Mouse (Mus musculus) hindbrain, embryonic 13.5 days (tissue): Measurements from ENCODE around the gene Rasgef1a. TPM values are rescaled to one million over a fixed set of nuclear protein-coding genes. Genes with fewer than 3 reads are reported as not detected.

Experiments used
- ATAC-seq: fragments of 200-750 bp; cut with Nextera tagmentation; 2 replicates; pipeline ENCODE4 v1.8.0; 2017; ENCODE audit warnings: moderate TSS enrichment; ENCODE audit not compliant: low FRiP score
- H3K27ac ChIP-seq: fragments of 300-500 bp; sonication (generic); 2 replicates; pipeline ENCODE4 v1.5.1; 2015; ENCODE audit warnings: inconsistent platforms, mild to moderate bottlenecking, moderate library complexity
- H3K27me3 ChIP-seq: fragments of 300-500 bp; sonication (generic); 2 replicates; pipeline ENCODE4 v1.6.1; 2015; ENCODE audit warnings: mild to moderate bottlenecking, inconsistent platforms
- H3K36me3 ChIP-seq: fragments of 300-500 bp; sonication (generic); 2 replicates; pipeline ENCODE4 v1.6.1; 2015; ENCODE audit warnings: mild to moderate bottlenecking, inconsistent platforms
- H3K4me1 ChIP-seq: fragments of 300-500 bp; sonication (generic); replicated peaks from 2 replicates; pipeline ENCODE4 v1.6.1; 2015; ENCODE audit warnings: inconsistent platforms
- H3K4me2 ChIP-seq: fragments of 300-500 bp; sonication (generic); 2 replicates; pipeline ENCODE4 v1.6.1; 2015; ENCODE audit warnings: inconsistent platforms, mild to moderate bottlenecking, moderate library complexity
- H3K4me3 ChIP-seq: fragments of 300-500 bp; sonication (generic); 2 replicates; pipeline ENCODE4 v1.5.1; 2015; ENCODE audit warnings: mild to moderate bottlenecking, inconsistent platforms
- H3K9ac ChIP-seq: fragments of 300-500 bp; sonication (generic); 2 replicates; pipeline ENCODE4 v1.6.1; 2015; ENCODE audit warnings: mild to moderate bottlenecking, inconsistent platforms
- H3K9me3 ChIP-seq: fragments of 300-500 bp; sonication (generic); 2 replicates; pipeline ENCODE4 v1.6.1; 2016; ENCODE audit warnings: inconsistent platforms
- WGBS: fragments of 180-500 bp; shearing (Covaris S2); methylation state at CpG from one replicate; pipeline ENCODE4 v1.1.7; 2015; 5-methylcytosine and 5-hydroxymethylcytosine counted together
- polyA plus RNA-seq: library from polyadenylated mRNA; unstranded; fragments of >200 nt; fragmentation: Nextera tagmentation; extraction: Ambion mirVana; gene quantifications from 2 replicates; pipeline ENCODE4 v1.2.1, GENCODE M21; 2015

The Rasgef1a gene
- polyA plus RNA-seq, 1 experiment from 2014 or later = 0.90 TPM

- Histone ChIP-seq H3K9ac (no peak overlapping the region), H3K4me2 (no peak overlapping the region), H3K9me3 (no peaks in the 10 kb centered on the region), H3K4me3 (no peak overlapping the region), H3K27me3 (0 out of 2 replicates have a peak, but pooled peaks cover 2% of the 10 kb centered on the region), H3K36me3 (no peaks in the 10 kb centered on the region), H3K4me1 (peaks cover 31% of the 10 kb centered on the region), H3K27ac (no peak overlapping the region)
- no peak for ATAC-seq
- 66% methylated on average over 10 of the region's 10 CpGs for WGBS
Measured at GRCm38 (mm10) chr6:118078751-118079150, 67.5 kb downstream of the Rasgef1a start.

- H3K9ac ChIP-seq = no peak overlapping the region
- H3K27ac ChIP-seq = no peak overlapping the region
- H3K4me2 ChIP-seq = no peak overlapping the region
- H3K27me3 ChIP-seq = 0 out of 2 replicates have a peak, but pooled peaks cover 2% of the 10 kb centered on the region
- H3K9me3 ChIP-seq = no peaks in the 10 kb centered on the region
- WGBS = 66% methylated on average over 3 of the region's 3 CpGs
- H3K4me1 ChIP-seq = peaks cover 26% of the 10 kb centered on the region
- ATAC-seq = 0 out of 2 replicates have a peak, but pooled peaks have one; percentile 8
- H3K36me3 ChIP-seq = no peaks in the 10 kb centered on the region
- H3K4me3 ChIP-seq = no peak overlapping the region
Measured at GRCm38 (mm10) chr6:118079292-118079691, 68.1 kb downstream of the Rasgef1a start.

DNA sequence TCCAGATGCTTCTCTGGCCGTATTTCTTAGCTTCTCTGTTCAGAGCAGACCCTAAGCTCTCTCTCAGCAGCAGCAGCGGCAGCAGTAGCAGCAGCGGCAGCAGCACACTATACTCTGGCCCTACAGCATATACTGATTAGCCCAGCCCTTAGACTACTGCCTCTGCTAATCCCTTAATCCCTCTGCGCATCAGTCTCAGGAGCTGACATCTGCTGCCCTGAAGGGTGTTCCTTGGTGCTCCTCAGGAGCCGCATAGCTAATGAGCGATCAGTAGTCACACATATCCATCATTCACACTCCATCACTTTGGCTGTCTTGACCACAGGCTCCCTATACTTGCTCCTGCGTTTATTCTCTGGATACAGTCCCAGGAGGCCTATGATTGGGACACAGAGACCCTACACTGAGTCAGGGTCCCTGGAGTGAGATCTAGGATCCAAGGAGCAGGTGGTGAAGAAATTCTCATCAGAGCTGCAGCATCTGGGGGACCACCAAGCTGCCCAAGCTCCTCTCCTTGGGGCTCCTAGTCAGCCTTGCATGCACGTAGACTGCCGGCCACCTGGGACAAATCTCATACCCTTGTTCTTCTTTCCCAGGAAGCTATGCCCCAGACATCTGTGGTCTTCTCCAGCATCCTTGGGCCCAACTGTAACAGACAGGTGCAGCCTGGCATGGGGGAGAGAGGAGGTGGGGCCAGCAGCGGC, 68.7 kb downstream of the Rasgef1a start:
- Histone ChIP-seq H3K36me3 (no peaks in the 10 kb centered on the region), H3K27ac (no peak overlapping the region), H3K9me3 (no peaks in the 10 kb centered on the region), H3K4me1 (peaks cover 22% of the 10 kb centered on the region), H3K4me3 (no peak overlapping the region), H3K9ac (no peak overlapping the region), H3K27me3 (0 out of 2 replicates have a peak, but pooled peaks cover 2% of the 10 kb centered on the region), H3K4me2 (no peak overlapping the region)
- ATAC-seq = peak; percentile 45; the same call in 1 of the 2 replicates
- 56% methylated on average over 10 of the region's 10 CpGs for WGBS

- no peaks in the 10 kb centered on the region for H3K36me3 ChIP-seq
- H3K9ac ChIP-seq = no peak overlapping the region
- no peak overlapping the region for H3K4me3 ChIP-seq
- H3K27me3 ChIP-seq = 0 out of 2 replicates have a peak, but pooled peaks cover 2% of the 10 kb centered on the region
- peaks cover 22% of the 10 kb centered on the region for H3K4me1 ChIP-seq
- H3K9me3 ChIP-seq = no peaks in the 10 kb centered on the region
- H3K27ac ChIP-seq = no peak overlapping the region
- no peak overlapping the region for H3K4me2 ChIP-seq
- ATAC-seq = no peak
- 94% methylated on average over 4 of the region's 4 CpGs for WGBS
Measured at GRCm38 (mm10) chr6:118080711-118081110, 69.5 kb downstream of the Rasgef1a start.

DNA sequence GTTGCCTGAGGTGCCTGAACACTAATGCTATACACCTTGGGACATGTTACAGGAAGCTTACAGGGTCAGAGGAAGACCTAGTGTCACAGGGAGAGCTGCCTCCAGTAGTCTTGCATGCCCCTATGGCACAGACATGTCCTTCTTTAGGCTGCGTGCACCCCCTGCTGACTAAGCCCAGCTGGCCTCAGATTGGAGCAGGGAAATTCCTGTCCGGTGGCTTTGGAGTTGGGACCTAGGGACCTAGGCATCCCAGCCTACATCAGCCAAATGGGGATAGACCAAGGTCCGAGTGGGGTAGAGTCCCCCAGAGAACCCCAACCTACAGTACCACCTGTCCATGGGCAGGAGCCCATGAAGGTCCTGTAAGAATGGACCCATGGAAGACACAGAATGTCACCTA, 71.1 kb downstream of the Rasgef1a start:
- no peaks in the 10 kb centered on the region for H3K36me3 ChIP-seq
- no peaks in the 10 kb centered on the region for H3K27me3 ChIP-seq
- peaks cover 13% of the 10 kb centered on the region for H3K4me1 ChIP-seq
- H3K4me2 ChIP-seq = no peak overlapping the region
- no peak overlapping the region for H3K9ac ChIP-seq
- H3K4me3 ChIP-seq = no peak overlapping the region
- H3K27ac ChIP-seq = no peak overlapping the region
- 81% methylated on average over 3 of the region's 3 CpGs for WGBS
- ATAC-seq = no peak
- no peaks in the 10 kb centered on the region for H3K9me3 ChIP-seq

DNA sequence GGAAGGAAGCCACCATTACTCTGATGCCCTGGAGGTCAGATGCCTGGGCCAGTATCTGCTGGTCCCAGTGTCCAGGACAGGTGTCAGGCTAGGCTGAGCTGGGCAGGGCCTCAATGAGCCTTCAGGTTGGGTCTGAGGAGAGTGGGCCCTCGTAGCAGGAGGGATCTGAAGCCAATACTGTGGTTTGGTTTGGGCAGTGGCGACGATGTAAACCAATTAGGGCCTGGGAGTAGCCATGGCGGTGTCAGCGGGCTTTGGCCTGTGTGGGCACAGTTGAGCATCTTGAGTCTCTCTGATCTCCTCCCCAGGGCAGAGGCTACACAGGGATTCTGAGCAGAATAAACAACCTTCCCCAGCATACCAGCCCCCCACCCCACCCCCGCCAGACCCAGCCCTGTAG, 72.4 kb downstream of the Rasgef1a start:
- Histone ChIP-seq H3K27ac (no peak overlapping the region), H3K36me3 (no peaks in the 10 kb centered on the region), H3K27me3 (no peaks in the 10 kb centered on the region), H3K9ac (no peak overlapping the region), H3K4me2 (no peak overlapping the region), H3K4me3 (no peak overlapping the region), H3K9me3 (no peaks in the 10 kb centered on the region), H3K4me1 (peaks cover 13% of the 10 kb centered on the region)
- WGBS = 77% methylated on average over 6 of the region's 6 CpGs
- no peak for ATAC-seq

- no peaks in the 10 kb centered on the region for H3K36me3 ChIP-seq
- no peak overlapping the region for H3K9ac ChIP-seq
- 88% methylated on average over 8 of the region's 8 CpGs for WGBS
- peaks cover 10% of the 10 kb centered on the region for H3K4me1 ChIP-seq
- H3K4me2 ChIP-seq = no peak overlapping the region
- H3K27ac ChIP-seq = no peak overlapping the region
- H3K27me3 ChIP-seq = no peaks in the 10 kb centered on the region
- ATAC-seq = no peak
- H3K9me3 ChIP-seq = no peaks in the 10 kb centered on the region
- H3K4me3 ChIP-seq = no peak overlapping the region
Measured at GRCm38 (mm10) chr6:118084596-118084995, 73.4 kb downstream of the Rasgef1a start.

DNA sequence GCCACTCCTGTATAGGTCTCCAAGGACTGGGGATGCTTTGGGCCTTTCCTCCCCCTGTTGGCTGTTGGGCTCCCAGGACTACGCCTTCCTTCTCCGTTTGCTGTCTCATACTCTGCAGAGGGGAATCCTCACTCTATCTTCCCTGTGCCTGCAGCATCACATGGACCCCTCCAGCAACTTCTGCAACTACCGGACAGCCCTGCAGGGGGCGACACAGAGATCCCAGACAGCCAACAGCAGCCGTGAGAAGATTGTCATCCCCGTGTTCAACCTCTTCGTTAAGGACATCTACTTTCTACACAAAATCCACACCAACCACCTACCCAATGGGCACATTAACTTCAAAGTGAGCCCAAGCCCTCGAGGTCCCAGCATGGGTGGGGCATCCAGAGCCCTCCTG, 76.7 kb downstream of the Rasgef1a start:
- Histone ChIP-seq H3K9me3 (no peaks in the 10 kb centered on the region), H3K27ac (no peak overlapping the region), H3K4me1 (no peaks in the 10 kb centered on the region), H3K4me3 (no peak overlapping the region), H3K9ac (no peak overlapping the region), H3K36me3 (no peaks in the 10 kb centered on the region), H3K4me2 (no peak overlapping the region), H3K27me3 (no peaks in the 10 kb centered on the region)
- no peak for ATAC-seq
- 54% methylated on average over 8 of the region's 8 CpGs for WGBS

GRCm38 (mm10) chr6:118088750-118089440, 77.7 kb downstream of the Rasgef1a start:
- no peaks in the 10 kb centered on the region for H3K36me3 ChIP-seq
- ATAC-seq = no peak
- no peaks in the 10 kb centered on the region for H3K4me1 ChIP-seq
- H3K4me3 ChIP-seq = no peak overlapping the region
- no peak overlapping the region for H3K4me2 ChIP-seq
- no peak overlapping the region for H3K9ac ChIP-seq
- WGBS = 78% methylated on average over 17 of the region's 17 CpGs
- H3K27me3 ChIP-seq = no peaks in the 10 kb centered on the region
- no peak overlapping the region for H3K27ac ChIP-seq
- H3K9me3 ChIP-seq = no peaks in the 10 kb centered on the region

DNA sequence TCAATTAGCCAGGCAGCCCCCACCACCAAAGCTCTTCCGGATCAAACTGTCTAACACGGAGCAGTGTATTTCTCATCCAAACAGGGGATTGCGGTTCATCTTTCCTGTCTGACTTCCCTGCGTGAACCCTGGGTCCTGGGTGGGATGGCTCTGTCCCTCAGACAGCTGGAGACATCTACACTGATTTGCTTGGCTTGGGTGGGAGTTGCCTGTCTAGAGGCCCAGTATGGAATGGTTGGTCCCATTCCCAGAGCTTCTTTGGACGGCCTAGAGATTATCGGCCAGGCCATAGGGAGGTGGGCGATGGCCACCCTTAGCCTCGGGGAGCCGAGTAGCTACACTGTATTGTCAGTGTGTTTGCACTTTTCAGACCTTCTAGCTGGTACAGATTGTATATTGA, 79.6 kb downstream of the Rasgef1a start:
- Histone ChIP-seq H3K9me3 (no peaks in the 10 kb centered on the region), H3K9ac (no peak overlapping the region), H3K27me3 (no peaks in the 10 kb centered on the region), H3K27ac (no peak overlapping the region), H3K4me3 (no peak overlapping the region), H3K36me3 (no peaks in the 10 kb centered on the region), H3K4me2 (no peak overlapping the region), H3K4me1 (no peaks in the 10 kb centered on the region)
- 86% methylated on average over 9 of the region's 9 CpGs for WGBS
- ATAC-seq = no peak

- Histone ChIP-seq H3K27me3 (no peaks in the 10 kb centered on the region), H3K27ac (no peak overlapping the region), H3K4me2 (no peak overlapping the region), H3K9ac (no peak overlapping the region), H3K4me3 (no peak overlapping the region), H3K4me1 (no peaks in the 10 kb centered on the region), H3K9me3 (no peaks in the 10 kb centered on the region), H3K36me3 (no peaks in the 10 kb centered on the region)
- ATAC-seq = no peak
- 88% methylated on average over 8 of the region's 8 CpGs for WGBS
Measured at GRCm38 (mm10) chr6:118097765-118098365, 86.6 kb downstream of the Rasgef1a start.

DNA sequence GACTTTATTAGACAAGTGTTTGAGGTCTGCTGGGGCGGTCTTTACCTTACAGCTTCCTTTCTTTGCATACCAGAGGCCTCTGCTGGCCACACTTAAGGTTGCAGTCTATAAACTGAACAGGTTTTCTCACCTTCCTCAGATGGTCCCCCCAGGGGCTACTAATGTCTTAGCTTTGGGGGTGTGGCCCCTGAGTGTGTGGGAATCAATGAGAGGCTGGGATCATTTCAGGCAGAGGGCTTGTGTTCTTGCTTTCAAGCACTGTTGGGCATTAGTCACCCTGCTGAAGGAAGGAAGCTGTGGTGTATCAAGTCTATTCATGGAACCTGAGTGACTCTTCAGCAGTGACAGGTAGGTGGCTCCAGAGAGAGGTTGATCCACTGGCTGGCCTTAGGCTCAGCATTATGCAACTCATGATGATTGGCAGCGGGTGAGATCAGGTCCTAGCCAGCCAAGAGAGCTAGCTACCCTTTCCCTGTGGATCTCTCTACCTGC, 88.1 kb downstream of the Rasgef1a start:
- H3K4me3 ChIP-seq = no peak overlapping the region
- H3K27me3 ChIP-seq = no peaks in the 10 kb centered on the region
- WGBS = 55% methylated on average over 2 of the region's 2 CpGs
- no peak overlapping the region for H3K4me2 ChIP-seq
- no peaks in the 10 kb centered on the region for H3K9me3 ChIP-seq
- no peak overlapping the region for H3K9ac ChIP-seq
- no peaks in the 10 kb centered on the region for H3K4me1 ChIP-seq
- H3K27ac ChIP-seq = no peak overlapping the region
- no peak for ATAC-seq
- no peaks in the 10 kb centered on the region for H3K36me3 ChIP-seq
